Mouse (Mus musculus): ENCODE measurements at regions not wholly inside any gene's neighbourhood (a gene's known extent, or its start where the extent isn't known, plus 50 kb on each side); places are given as distances from the start of the nearest gene placed in this dataset.

- intact Hi-C loops (cut with DNase I; ENCODE audit: low total_unique reads), result no loop called here
- peak; percentile 90 for DNase-seq
Observed at GRCm38 (mm10) chr1:102628061-102628460, 2140.3 kb upstream of the Cdh20 start.

- intact Hi-C loops (cut with DNase I; ENCODE audit: low total_unique reads), result no loop called here
- no peak for DNase-seq
Observed at GRCm38 (mm10) chr1:102644379-102644778, 2123.9 kb upstream of the Cdh20 start.

GRCm38 (mm10) chr1:102687367-102688070, 2080.8 kb upstream of the Cdh20 start:
- no peak for DNase-seq

GRCm38 (mm10) chr1:102716459-102716858, 2051.9 kb upstream of the Cdh20 start:
- intact Hi-C loops (cut with DNase I; ENCODE audit: low total_unique reads), result no loop called here
- no peak for DNase-seq

More at GRCm38 (mm10) chr1:102687367-102688070, 2080.8 kb upstream of the Cdh20 start:
- intact Hi-C loops (cut with DNase I; ENCODE audit: low total_unique reads), result no loop called here

- DNase-seq, result no peak
- intact Hi-C loops (cut with DNase I; ENCODE audit: low total_unique reads), result no loop called here
Observed at GRCm38 (mm10) chr1:102733991-102734390, 2034.3 kb upstream of the Cdh20 start.

- intact Hi-C loops (cut with DNase I; ENCODE audit: low total_unique reads), result no loop called here
Observed at GRCm38 (mm10) chr1:102735392-102735791, 2032.9 kb upstream of the Cdh20 start.

GRCm38 (mm10) chr1:102757941-102758340, 2010.4 kb upstream of the Cdh20 start:
- intact Hi-C loops (cut with DNase I; ENCODE audit: low total_unique reads), result no loop called here
- DNase-seq, result no peak

More at GRCm38 (mm10) chr1:102735392-102735791, 2032.9 kb upstream of the Cdh20 start:
- DNase-seq, result no peak

Measured in gastrocnemius, postnatal 14 days (tissue).